ENCODE assay signal across 30 mouse cellular contexts in genomic region chr14:118440155-118440554, GRCm38 (mm10).
"Had no signal": no experiment of that assay in that cellular context is flagged by ENCODE, and none has a peak within 500 bp of the region (broad histone marks: within the 10 kb centered on the region; RNA-seq: fewer than 3 reads in every experiment).

No protein-coding gene starts in this region.

- H3K36me3 ChIP-seq: heart, embryonic 12.5 days; heart, embryonic 13.5 days; heart, embryonic 15.5 days; hindbrain, embryonic 10.5 days; hindbrain, embryonic 12.5 days; hindbrain, embryonic 13.5 days; hindbrain, embryonic 15.5 days; intestine, embryonic 15.5 days; kidney, embryonic 15.5 days had no signal

- H3K9ac ChIP-seq: heart, embryonic 12.5 days; heart, embryonic 13.5 days; heart, embryonic 15.5 days; hindbrain, embryonic 12.5 days; hindbrain, embryonic 13.5 days; hindbrain, embryonic 14.5 days; hindbrain, embryonic 15.5 days; intestine, embryonic 15.5 days; kidney, embryonic 15.5 days had no signal

- H3K4me3 ChIP-seq: heart, embryonic 12.5 days; heart, embryonic 13.5 days; heart, embryonic 15.5 days; hindbrain, embryonic 10.5 days; hindbrain, embryonic 12.5 days; hindbrain, embryonic 13.5 days; hindbrain, embryonic 15.5 days; intestine, embryonic 15.5 days; kidney, embryonic 15.5 days; layer of hippocampus, adult 2 months; left cerebral cortex, adult 2 months had no signal

- H3K27ac ChIP-seq: heart, embryonic 13.5 days; heart, embryonic 15.5 days; hindbrain, embryonic 10.5 days; hindbrain, embryonic 12.5 days; hindbrain, embryonic 13.5 days; hindbrain, embryonic 14.5 days; hindbrain, embryonic 15.5 days; hindbrain, postnatal 0 days; intestine, embryonic 15.5 days; kidney, embryonic 15.5 days; kidney, postnatal 0 days; layer of hippocampus, adult 2 months; left cerebral cortex, adult 2 months had no signal

- H3K4me2 ChIP-seq: heart, embryonic 11.5 days; heart, embryonic 12.5 days; heart, embryonic 13.5 days; heart, embryonic 15.5 days; hindbrain, embryonic 12.5 days; hindbrain, embryonic 13.5 days; hindbrain, embryonic 14.5 days; hindbrain, embryonic 15.5 days; intestine, embryonic 15.5 days; kidney, embryonic 15.5 days had no signal

- H3K9me3 ChIP-seq: heart, embryonic 12.5 days; heart, embryonic 13.5 days; heart, embryonic 15.5 days; hindbrain, embryonic 10.5 days; hindbrain, embryonic 12.5 days; hindbrain, embryonic 13.5 days; hindbrain, embryonic 15.5 days; intestine, embryonic 15.5 days; kidney, embryonic 15.5 days had no signal

- DNase-seq: heart, postnatal 14 days; heart, postnatal 36 days; heart, postnatal 4 days; kidney, adult 11 months; kidney, adult 18-20 months; kidney, adult 2 months; kidney, adult 8-10 months; kidney, adult 9 months; kidney, postnatal 10 days; kidney, postnatal 14 days; kidney, postnatal 25 days; kidney, postnatal 36 days; kidney, postnatal 4 days; layer of hippocampus, adult 9-11 months; layer of hippocampus, postnatal 36 days had no signal
